Mouse (Mus musculus): ENCODE data around the gene Kdm6a.

DNA sequence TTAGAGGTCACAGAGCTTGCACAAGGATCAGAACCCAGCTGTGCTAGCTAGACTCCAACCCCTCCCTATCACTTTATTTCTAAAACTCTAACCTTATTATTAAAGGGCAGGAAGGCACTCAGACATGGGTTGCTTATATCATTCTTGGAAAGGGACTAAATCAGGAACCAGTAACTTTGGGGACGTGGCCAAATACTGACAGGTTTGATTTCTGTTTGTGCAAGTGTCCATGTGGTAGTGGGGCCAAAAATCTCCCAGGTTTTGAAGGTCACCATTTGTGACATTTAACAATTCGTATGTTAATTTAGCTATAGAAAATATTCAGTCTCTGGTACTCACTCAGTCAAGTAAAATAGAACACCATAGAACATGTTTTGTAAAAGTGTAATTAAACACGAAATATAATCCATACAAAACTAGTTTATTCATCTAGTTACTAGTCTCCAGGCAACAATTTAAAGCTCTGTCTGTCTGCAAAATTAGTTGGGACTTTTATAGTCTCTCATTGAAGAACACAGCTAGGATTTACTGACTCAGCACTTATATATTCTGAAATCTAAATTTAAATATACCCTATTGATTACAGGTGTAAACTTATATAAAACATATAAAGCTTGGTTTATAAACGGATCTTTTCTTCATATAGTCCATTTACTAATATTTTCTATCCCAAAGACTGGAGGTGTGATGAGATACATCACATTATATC, 1.5 kb upstream of the Kdm6a start:
- no peak for TF ChIP-seq EP300 (IDR thresholded peaks at IDR 0.05; ENCODE audit: insufficient read depth, low read depth, low read length)
- TF ChIP-seq POLR2A (IDR thresholded peaks at IDR 0.05; ENCODE audit: insufficient read depth, low read length) = no peak
